Mouse (Mus musculus) forebrain, embryonic 16.5 days (tissue): Measurements from ENCODE around the gene Hs3st2. TPM values are rescaled to one million over a fixed set of nuclear protein-coding genes. Genes with fewer than 3 reads are reported as not detected.

Experiments
- ATAC-seq: fragments of 200-750 bp; cut with Nextera tagmentation; 2 replicates; pipeline ENCODE4 v1.8.0; 2017; ENCODE audit warnings: mild to moderate bottlenecking, moderate library complexity
- H3K27ac ChIP-seq: fragments of 300-500 bp; sonication (generic); 2 replicates; pipeline ENCODE4 v1.5.1; 2014; ENCODE audit warnings: low read length, control low read depth
- H3K27me3 ChIP-seq: fragments of 300-500 bp; sonication (generic); replicated peaks from 2 replicates; pipeline ENCODE4 v1.6.1; 2014; ENCODE audit warnings: low read length; ENCODE audit not compliant: control insufficient read depth, insufficient read depth
- H3K36me3 ChIP-seq: fragments of 300-500 bp; sonication (generic); 2 replicates; pipeline ENCODE4 v1.6.1; 2014; ENCODE audit not compliant: control insufficient read depth, insufficient read depth
- H3K4me1 ChIP-seq: fragments of 300-500 bp; sonication (generic); replicated peaks from 2 replicates; pipeline ENCODE4 v1.6.1; 2014; ENCODE audit warnings: low read length; ENCODE audit not compliant: control insufficient read depth, insufficient read depth
- H3K4me2 ChIP-seq: fragments of 300-500 bp; sonication (generic); 2 replicates; pipeline ENCODE4 v1.6.1; 2014; ENCODE audit warnings: mild to moderate bottlenecking, low read length, control low read depth
- H3K4me3 ChIP-seq: fragments of 300-500 bp; sonication (generic); replicated peaks from 2 replicates; pipeline ENCODE4 v1.5.1; 2014; ENCODE audit warnings: mild to moderate bottlenecking, low read length, control low read depth
- H3K9ac ChIP-seq: fragments of 300-500 bp; sonication (generic); replicated peaks from 2 replicates; pipeline ENCODE4 v1.6.1; 2014; ENCODE audit warnings: low read depth, low read length, control low read depth
- H3K9me3 ChIP-seq: fragments of 300-500 bp; sonication (generic); 2 replicates; pipeline ENCODE4 v1.6.1; 2016; ENCODE audit warnings: low read length; ENCODE audit not compliant: control insufficient read depth
- WGBS: fragments of 180-500 bp; shearing (Covaris S2); extraction: QIAGEN DNeasy Blood & Tissue Kit; methylation state at CpG from one replicate; pipeline ENCODE4 v1.1.7; 2014; 5-methylcytosine and 5-hydroxymethylcytosine counted together
- polyA plus RNA-seq: library from polyadenylated mRNA; unstranded; fragments of >200 nt; fragmentation: Nextera tagmentation; extraction: Ambion mirVana; gene quantifications from 2 replicates; pipeline ENCODE4 v1.2.1, GENCODE M21; 2015

Gene Hs3st2
- polyA plus RNA-seq, 1 experiment from 2014 or later, result 18.1 TPM

GRCm38 (mm10) chr7:121478302-121478701, 86.6 kb downstream of the Hs3st2 start:
- H3K4me1 ChIP-seq, result no peaks in the 10 kb centered on the region
- no peaks in the 10 kb centered on the region for H3K27me3 ChIP-seq
- H3K4me3 ChIP-seq, result no peak overlapping the region
- H3K9ac ChIP-seq, result no peak overlapping the region
- no peak for ATAC-seq
- 33% methylated on average over 8 of the region's 8 CpGs for WGBS
- no peaks in the 10 kb centered on the region for H3K9me3 ChIP-seq
- H3K36me3 ChIP-seq, result no peaks in the 10 kb centered on the region
- H3K27ac ChIP-seq, result no peak overlapping the region
- no peak overlapping the region for H3K4me2 ChIP-seq

- Histone ChIP-seq H3K9ac (no peak overlapping the region), H3K4me2 (no peak overlapping the region), H3K27me3 (no peaks in the 10 kb centered on the region), H3K4me1 (no peaks in the 10 kb centered on the region), H3K9me3 (no peaks in the 10 kb centered on the region), H3K4me3 (no peak overlapping the region), H3K36me3 (no peaks in the 10 kb centered on the region), H3K27ac (no peak overlapping the region)
- 89% methylated on average over 4 of the region's 4 CpGs for WGBS
- no peak for ATAC-seq
Measured at GRCm38 (mm10) chr7:121480106-121480505, 88.4 kb downstream of the Hs3st2 start.

GRCm38 (mm10) chr7:121484590-121484989, 92.9 kb downstream of the Hs3st2 start:
- Histone ChIP-seq H3K9me3 (no peaks in the 10 kb centered on the region), H3K36me3 (no peaks in the 10 kb centered on the region), H3K27me3 (no peaks in the 10 kb centered on the region), H3K27ac (no peak overlapping the region), H3K4me3 (no peak overlapping the region), H3K4me2 (no peak overlapping the region), H3K9ac (no peak overlapping the region), H3K4me1 (no peaks in the 10 kb centered on the region)
- ATAC-seq, result no peak
- WGBS, result 60% methylated on average over 4 of the region's 4 CpGs

GRCm38 (mm10) chr7:121485266-121485665, 93.6 kb downstream of the Hs3st2 start:
- Histone ChIP-seq H3K36me3 (no peaks in the 10 kb centered on the region), H3K27me3 (no peaks in the 10 kb centered on the region), H3K4me3 (no peak overlapping the region), H3K4me1 (no peaks in the 10 kb centered on the region), H3K4me2 (no peak overlapping the region), H3K9me3 (no peaks in the 10 kb centered on the region), H3K27ac (no peak overlapping the region), H3K9ac (no peak overlapping the region)
- ATAC-seq, result no peak
- 68% methylated on average over 2 of the region's 2 CpGs for WGBS

GRCm38 (mm10) chr7:121487291-121487690, 95.6 kb downstream of the Hs3st2 start:
- Histone ChIP-seq H3K9ac (no peak overlapping the region), H3K4me2 (no peak overlapping the region), H3K9me3 (no peaks in the 10 kb centered on the region), H3K27me3 (no peaks in the 10 kb centered on the region), H3K4me3 (no peak overlapping the region), H3K27ac (no peak overlapping the region), H3K36me3 (no peaks in the 10 kb centered on the region), H3K4me1 (no peaks in the 10 kb centered on the region)
- 70% methylated on average over 6 of the region's 6 CpGs for WGBS
- ATAC-seq, result no peak

- Histone ChIP-seq H3K4me2 (no peak overlapping the region), H3K9me3 (no peaks in the 10 kb centered on the region), H3K27me3 (no peaks in the 10 kb centered on the region), H3K4me1 (no peaks in the 10 kb centered on the region), H3K27ac (no peak overlapping the region), H3K36me3 (no peaks in the 10 kb centered on the region), H3K9ac (no peak overlapping the region), H3K4me3 (no peak overlapping the region)
- no peak for ATAC-seq
- 77% methylated on average over 9 of the region's 9 CpGs for WGBS
Measured at GRCm38 (mm10) chr7:121489401-121489800, 97.7 kb downstream of the Hs3st2 start.

GRCm38 (mm10) chr7:121491455-121492005, 99.9 kb downstream of the Hs3st2 start:
- Histone ChIP-seq H3K4me2 (no peak overlapping the region), H3K27ac (no peak overlapping the region), H3K9ac (no peak overlapping the region), H3K4me3 (no peak overlapping the region), H3K9me3 (no peaks in the 10 kb centered on the region), H3K27me3 (no peaks in the 10 kb centered on the region), H3K36me3 (no peaks in the 10 kb centered on the region), H3K4me1 (no peaks in the 10 kb centered on the region)
- no peak for ATAC-seq
- WGBS, result 31% methylated on average over 3 of the region's 3 CpGs

- H3K27me3 ChIP-seq, result no peaks in the 10 kb centered on the region
- H3K36me3 ChIP-seq, result no peaks in the 10 kb centered on the region
- ATAC-seq, result no peak
- no peak overlapping the region for H3K27ac ChIP-seq
- no peak overlapping the region for H3K9ac ChIP-seq
- no peaks in the 10 kb centered on the region for H3K4me1 ChIP-seq
- no peaks in the 10 kb centered on the region for H3K9me3 ChIP-seq
- WGBS, result 93% methylated on average over 17 of the region's 17 CpGs
- H3K4me2 ChIP-seq, result no peak overlapping the region
- no peak overlapping the region for H3K4me3 ChIP-seq
Measured at GRCm38 (mm10) chr7:121500516-121500915, 108.9 kb downstream of the Hs3st2 start.

GRCm38 (mm10) chr7:121501666-121502065, 110.0 kb downstream of the Hs3st2 start:
- Histone ChIP-seq H3K9me3 (no peaks in the 10 kb centered on the region), H3K4me2 (no peak overlapping the region), H3K27ac (no peak overlapping the region), H3K4me3 (no peak overlapping the region), H3K36me3 (no peaks in the 10 kb centered on the region), H3K27me3 (no peaks in the 10 kb centered on the region), H3K4me1 (no peaks in the 10 kb centered on the region), H3K9ac (no peak overlapping the region)
- no peak for ATAC-seq
- WGBS, result 71% methylated on average over 10 of the region's 10 CpGs

- Histone ChIP-seq H3K27ac (no peak overlapping the region), H3K4me2 (no peak overlapping the region), H3K4me3 (no peak overlapping the region), H3K27me3 (no peaks in the 10 kb centered on the region), H3K36me3 (no peaks in the 10 kb centered on the region), H3K9ac (no peak overlapping the region), H3K4me1 (no peaks in the 10 kb centered on the region), H3K9me3 (0 out of 2 replicates have a peak, but pooled peaks cover 3% of the 10 kb centered on the region)
- no peak for ATAC-seq
- WGBS, result 72% methylated on average over 3 of the region's 3 CpGs
Measured at GRCm38 (mm10) chr7:121516727-121517126, 125.1 kb downstream of the Hs3st2 start.
